Mouse (Mus musculus) kidney, postnatal 36 days (tissue): ENCODE results near the gene Tspan32.

ENCODE experiments used
- DNase-seq, 2 experiments: peaks; one replicate each; pipeline ENCODE4 v3.0.0; 2021 to 2022; ENCODE audit warnings: mixed read lengths in 2 of 2

Gene Tspan32

DNA sequence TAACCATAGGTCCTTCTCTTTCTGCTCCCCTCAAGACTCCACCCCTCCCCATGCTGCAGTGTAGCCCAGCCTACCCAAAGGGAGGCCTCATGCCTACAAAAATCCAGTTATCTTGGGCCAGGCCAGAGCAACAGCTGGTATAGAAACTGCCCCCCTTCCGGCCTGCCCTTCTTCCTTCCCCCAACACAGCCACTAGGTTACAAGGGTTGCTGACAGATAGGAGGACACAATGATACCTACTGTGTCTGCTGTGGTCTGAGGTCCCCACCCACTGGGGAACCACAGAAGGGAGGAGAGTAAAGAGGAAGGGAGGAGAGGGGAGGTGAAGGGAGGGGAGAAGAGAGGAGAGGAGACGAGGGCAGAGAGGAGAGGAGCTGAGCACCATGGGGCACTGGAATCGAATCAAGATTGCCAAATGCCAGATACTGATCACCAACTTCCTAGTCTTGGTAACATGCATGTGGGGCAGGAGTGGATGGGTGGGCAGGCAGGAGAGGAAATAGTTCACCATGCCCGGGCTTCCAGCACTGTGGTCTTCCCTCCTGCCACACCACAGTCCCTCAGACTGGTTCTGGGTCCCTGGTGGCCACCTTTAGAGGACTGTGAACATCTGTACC lies at the start of gene Tspan32:
Gene Tspan32, plus strand, starts transcription at position 320 of the 617 bp plus-strand sequence.
- DNase-seq, result no peak

DNA sequence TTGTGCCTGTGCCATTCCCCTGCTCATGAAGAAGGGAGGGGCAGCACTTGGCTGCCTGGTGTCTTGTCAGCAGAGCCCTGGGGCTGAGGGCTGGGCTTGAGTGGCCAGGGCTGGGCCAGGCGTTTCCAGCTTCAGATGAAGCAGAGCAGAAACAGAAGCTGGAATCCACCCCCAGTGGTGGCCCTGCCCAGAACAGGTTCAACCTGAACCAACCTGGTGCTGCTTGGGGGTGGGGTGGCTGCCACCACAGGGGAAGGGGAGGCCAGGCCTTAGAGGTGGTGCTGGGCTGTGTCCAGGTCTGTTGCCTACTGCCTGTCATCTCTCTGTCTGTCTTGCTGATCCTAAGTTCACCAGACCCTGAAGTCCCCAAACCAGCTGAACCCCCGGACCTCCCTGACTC lies 48.8 kb upstream of the Tspan32 start:
- no peak for DNase-seq

DNA sequence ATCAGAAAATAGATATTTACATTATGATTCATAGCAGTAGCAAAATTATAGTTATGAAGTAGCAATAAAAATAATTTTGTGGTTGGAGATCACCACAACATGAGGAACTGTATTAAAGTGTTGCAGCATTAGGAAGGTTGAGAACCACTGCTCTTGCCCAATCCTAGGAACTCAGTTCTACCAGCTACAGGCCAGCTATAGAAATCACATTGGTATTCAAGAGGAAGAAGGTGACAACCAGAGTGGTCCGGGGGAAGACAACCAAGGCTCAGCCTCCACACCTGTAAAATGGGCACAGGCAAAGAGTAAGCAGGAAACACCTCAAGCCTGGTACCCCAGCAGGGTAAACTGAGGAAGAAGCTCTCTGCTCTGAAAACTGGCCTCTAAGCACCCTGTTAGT lies 46.0 kb upstream of the Tspan32 start:
- no peak for DNase-seq

DNA sequence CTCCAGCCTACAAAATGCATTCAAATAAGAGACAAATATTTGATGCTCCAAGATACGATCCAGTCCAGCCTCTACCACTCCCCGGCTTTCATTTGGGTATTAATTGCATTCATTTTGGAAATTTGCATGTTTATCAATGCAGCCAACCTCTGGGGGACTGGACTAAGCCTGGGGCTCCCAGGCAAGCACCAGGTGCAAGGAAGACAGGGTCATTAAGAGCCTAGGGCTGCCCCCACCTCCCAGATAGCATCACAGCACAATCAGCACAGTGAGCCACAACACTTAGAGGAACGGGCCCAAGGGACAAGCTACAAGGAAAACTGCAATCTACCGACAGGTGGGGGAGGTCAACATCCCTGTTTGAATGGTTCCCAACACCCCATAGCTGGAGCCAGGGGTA lies 45.1 kb upstream of the Tspan32 start:
- DNase-seq, result no peak

GRCm38 (mm10) chr7:142967414-142967883 lies 37.4 kb upstream of the Tspan32 start:
- DNase-seq, result peak; percentile 18 to 37

GRCm38 (mm10) chr7:142967884-142968808 lies 36.7 kb upstream of the Tspan32 start:
- peak; percentile 29 to 68 for DNase-seq

GRCm38 (mm10) chr7:142968809-142969511 lies 35.9 kb upstream of the Tspan32 start, which contains the start of gene Ascl2:
Gene Ascl2, minus strand, starts transcription at chr7:142969264.
- peak in 1 of 2 experiments; percentile 2 for DNase-seq

GRCm38 (mm10) chr7:142981908-142982307 lies 22.9 kb upstream of the Tspan32 start:
- DNase-seq, result no peak

- DNase-seq, result no peak
Observed at GRCm38 (mm10) chr7:142985146-142985545, 19.7 kb upstream of the Tspan32 start.

GRCm38 (mm10) chr7:142987718-142988117 lies 17.1 kb upstream of the Tspan32 start:
- no peak for DNase-seq

- DNase-seq, result no peak
Observed at GRCm38 (mm10) chr7:142995004-142995403, 9.8 kb upstream of the Tspan32 start.

- no peak for DNase-seq
Observed at GRCm38 (mm10) chr7:142995630-142996338, 9.1 kb upstream of the Tspan32 start.

DNA sequence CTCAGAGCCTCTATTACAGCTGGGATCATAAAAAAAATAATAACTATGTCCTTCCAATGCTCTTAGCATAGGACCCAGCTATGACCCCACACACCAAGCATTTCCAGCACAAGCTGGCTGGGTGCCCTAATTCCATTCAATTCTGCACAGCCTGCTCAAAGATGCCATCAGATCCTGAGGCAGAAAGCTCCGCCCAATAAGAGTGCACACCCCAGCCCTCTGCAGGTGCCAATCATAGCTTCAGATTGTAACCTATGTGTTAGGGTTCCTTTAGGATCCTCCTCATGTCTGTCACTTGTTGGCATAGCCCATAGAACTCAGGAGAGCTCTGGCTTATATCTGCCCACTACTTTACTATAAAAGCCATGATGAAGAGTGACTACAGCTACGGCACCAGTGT lies 7.8 kb upstream of the Tspan32 start:
- no peak for DNase-seq

GRCm38 (mm10) chr7:142997403-142998150 lies 7.3 kb upstream of the Tspan32 start:
- DNase-seq, result no peak

- DNase-seq, result peak in 1 of 2 experiments; percentile 49
Observed at GRCm38 (mm10) chr7:143002679-143003078, 2.2 kb upstream of the Tspan32 start.

DNA sequence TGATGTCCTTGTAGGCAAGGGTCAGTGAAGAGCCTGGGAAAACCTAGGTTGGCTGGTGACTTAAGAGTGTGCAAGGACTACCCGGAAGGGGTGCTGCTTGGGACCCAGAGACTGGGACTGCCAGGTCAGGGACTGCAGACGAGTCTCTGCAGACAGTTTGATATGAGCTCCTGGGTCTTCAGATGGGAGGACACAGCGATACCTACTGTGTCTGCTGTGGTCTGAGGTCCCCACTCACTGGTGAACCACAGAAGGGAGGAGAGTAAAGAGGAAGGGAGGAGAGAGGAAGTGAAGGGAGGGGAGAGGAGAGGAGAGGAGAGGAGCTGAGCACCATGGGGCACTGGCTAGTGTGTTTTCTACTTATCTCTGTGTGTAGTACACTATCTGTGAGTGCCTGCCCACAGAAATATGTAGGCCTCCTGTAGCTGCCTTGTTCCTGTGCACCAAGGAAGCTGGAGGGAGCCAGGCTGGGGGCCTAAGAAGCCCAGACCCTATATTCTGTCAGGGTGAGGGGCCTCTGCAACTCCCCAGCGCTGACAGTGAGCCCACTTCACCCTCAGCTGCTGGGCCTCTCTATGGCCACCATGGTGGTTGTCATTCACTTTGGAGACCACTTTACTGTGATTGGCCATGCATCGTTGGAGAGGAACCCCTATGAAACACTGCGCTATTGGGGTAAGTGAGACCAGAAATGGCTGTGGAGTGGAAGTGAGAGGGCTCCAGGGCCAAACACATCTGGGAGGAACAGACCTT lies 674 bp downstream of the Tspan32 start:
- DNase-seq, result no peak

- DNase-seq, result no peak
Observed at GRCm38 (mm10) chr7:143006097-143006755, 1.4 kb downstream of the Tspan32 start.

DNA sequence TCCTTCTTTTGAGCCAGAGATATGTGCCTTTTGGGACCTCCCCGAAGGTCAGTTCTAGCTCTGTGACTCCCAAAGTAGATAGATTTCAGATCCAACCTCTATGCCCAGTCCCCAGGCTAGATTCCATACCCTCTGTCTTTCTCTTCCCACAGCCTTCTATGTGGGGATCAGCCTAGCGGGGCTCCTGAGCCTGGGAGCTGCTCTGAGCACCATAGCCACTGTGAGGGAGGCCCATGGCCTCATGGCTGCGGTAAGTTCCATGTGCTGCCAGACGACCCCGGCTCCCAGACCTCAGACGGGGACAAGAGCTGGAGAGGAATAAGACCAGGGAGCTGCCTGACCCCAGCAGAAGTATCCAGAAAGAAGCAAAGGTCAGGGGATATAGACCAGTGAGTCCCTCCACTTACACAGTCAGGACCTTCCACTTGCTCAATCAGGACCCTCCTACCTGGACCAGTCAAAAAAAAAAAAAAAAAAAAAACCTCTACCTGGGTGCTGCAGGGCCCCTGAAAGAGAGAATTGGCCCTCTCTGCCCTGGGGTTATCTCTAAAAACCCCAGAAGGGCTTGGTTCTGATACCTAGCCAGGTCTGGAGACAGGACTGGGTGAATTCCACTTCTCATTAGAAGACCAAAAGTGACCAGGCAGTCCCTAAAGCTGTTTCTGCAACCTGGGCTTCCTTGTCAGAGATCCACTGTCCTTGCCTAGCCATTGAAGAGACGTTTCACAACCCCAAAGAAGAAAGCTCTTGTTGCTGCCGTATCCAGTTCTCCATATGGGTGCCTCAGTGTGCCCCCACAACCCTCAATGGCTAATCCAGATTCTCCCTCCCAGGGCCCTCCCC lies 2.1 kb downstream of the Tspan32 start:
- no peak for DNase-seq

DNA sequence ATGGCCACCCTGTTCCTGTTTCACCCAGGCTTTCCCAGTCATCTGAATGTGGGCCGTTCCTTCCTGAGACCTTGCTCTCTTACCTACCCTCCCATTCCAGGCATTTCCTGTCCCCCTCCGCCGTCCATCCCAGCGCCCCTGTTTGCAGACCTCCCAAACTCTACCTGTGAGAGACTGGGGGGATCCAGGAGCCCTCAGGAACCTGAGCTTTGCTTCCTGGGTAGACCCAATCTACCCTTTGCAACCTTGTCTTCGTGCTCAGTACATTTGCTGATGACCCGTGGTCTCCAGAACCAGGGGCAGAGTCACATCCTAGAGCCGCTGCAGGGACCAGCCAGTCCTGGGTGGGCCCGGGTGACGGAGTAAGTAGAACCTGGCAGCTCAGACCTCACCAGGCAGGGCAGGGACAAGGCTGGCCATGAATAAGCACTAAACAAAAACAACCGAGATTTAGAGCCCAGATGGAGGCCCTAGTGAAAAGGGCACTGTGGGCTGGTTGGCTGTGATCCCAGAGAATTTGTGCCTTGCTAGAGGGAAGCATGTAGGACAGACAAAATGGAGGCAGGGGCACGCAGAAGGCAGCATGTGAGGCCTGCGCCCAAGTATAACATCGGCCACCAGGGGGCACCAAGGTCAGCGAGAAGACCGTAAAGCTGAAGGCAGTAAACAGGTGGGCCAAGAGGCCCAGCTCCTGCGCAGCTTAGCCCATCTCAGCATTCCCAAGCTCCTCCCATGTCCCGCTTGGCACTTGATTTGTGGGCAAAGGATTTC lies 2.9 kb downstream of the Tspan32 start:
- DNase-seq, result peak; percentile 94 to 98
